Mouse (Mus musculus): ENCODE data around the gene Adgrl2. TPM values are rescaled to one million over a fixed set of nuclear protein-coding genes. Genes with fewer than 3 reads are reported as not detected.

Adgrl2 gene
- polyA plus RNA-seq, 1 experiment = 7.6 TPM

DNA sequence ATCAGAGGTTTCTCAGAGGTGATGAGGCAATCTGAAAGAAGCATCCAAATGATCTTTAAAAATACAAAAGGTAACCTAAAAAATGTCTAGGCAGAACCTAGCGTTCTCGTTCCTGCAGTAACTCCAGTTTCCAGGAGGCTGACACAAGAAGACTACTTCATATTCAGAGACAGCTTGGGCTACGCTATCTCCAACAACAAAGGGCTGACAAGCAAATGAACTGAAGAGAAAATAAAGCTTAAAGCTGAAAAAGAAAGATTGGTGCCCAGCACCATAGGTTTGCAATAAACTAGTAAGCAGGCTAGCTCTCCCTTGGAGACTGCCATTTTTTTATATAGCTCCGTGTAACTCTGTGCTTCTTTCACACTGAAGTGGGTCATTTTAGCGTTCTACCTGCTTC lies 28.7 kb downstream of the Adgrl2 start:
- no peaks in the 10 kb centered on the region for H3K36me3 ChIP-seq (ENCODE audit: control insufficient read depth, insufficient read depth, low read length)
- no peak overlapping the region for H3K27ac ChIP-seq (ENCODE audit: control insufficient read depth, insufficient read depth, low read length)
- no peak overlapping the region for H3K4me3 ChIP-seq (ENCODE audit: control insufficient read depth, insufficient read depth, low read length)
- no peak for TF ChIP-seq POLR2A (IDR thresholded peaks at IDR 0.05; ENCODE audit: control insufficient read depth, extremely low read depth, insufficient read depth, low read length, poor library complexity)
- TF ChIP-seq CTCF (IDR thresholded peaks at IDR 0.05; ENCODE audit: borderline replicate concordance, control insufficient read depth, extremely low read depth, insufficient read depth, low read length, poor library complexity) = no peak
- H3K4me1 ChIP-seq (replicated peaks; ENCODE audit: control insufficient read depth, insufficient read depth, low read length) = no peaks in the 10 kb centered on the region
- no peaks in the 10 kb centered on the region for H3K27me3 ChIP-seq (ENCODE audit: control insufficient read depth, insufficient read depth, low read length)
- no peak for DNase-seq
- WGBS = 92% methylated on average over 5 of the region's 5 CpGs

GRCm38 (mm10) chr3:148960751-148961289 lies 29.5 kb downstream of the Adgrl2 start:
- 85% methylated on average over 9 of the region's 9 CpGs for WGBS
- no peak overlapping the region; the same call in 1 of the 2 replicates for H3K27ac ChIP-seq (ENCODE audit: control insufficient read depth, insufficient read depth, low read length)
- H3K27me3 ChIP-seq (ENCODE audit: control insufficient read depth, insufficient read depth, low read length) = no peaks in the 10 kb centered on the region
- H3K36me3 ChIP-seq (ENCODE audit: control insufficient read depth, insufficient read depth, low read length) = no peaks in the 10 kb centered on the region
- H3K4me1 ChIP-seq (replicated peaks; ENCODE audit: control insufficient read depth, insufficient read depth, low read length) = no peaks in the 10 kb centered on the region
- TF ChIP-seq POLR2A (IDR thresholded peaks at IDR 0.05; ENCODE audit: control insufficient read depth, extremely low read depth, insufficient read depth, low read length, poor library complexity) (no peak), CTCF (IDR thresholded peaks at IDR 0.05; ENCODE audit: borderline replicate concordance, control insufficient read depth, extremely low read depth, insufficient read depth, low read length, poor library complexity) (no peak)
- H3K4me3 ChIP-seq (ENCODE audit: control insufficient read depth, insufficient read depth, low read length) = no peak overlapping the region
- no peak for DNase-seq

DNA sequence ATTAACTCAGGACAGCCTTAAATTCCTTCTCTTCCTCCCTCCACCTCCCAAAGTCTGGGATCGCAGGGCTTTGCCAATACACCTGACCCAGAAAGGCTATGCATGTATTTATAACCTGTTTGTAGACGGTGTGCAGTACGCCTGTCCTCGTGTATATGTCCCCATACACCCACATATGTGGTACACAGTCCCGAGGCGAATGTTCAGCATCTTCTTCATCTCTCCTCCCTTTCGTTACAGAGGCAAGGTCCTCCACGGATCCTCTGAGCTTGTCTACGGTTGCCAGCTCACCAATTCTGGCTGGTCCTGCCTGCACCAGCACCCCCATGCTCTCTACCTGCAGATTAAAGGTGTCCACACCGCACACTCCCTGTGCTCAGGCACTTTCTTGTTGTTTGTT lies 30.1 kb downstream of the Adgrl2 start:
- Histone ChIP-seq H3K4me3 (ENCODE audit: control insufficient read depth, insufficient read depth, low read length) (no peak overlapping the region), H3K27ac (ENCODE audit: control insufficient read depth, insufficient read depth, low read length) (no peak overlapping the region), H3K27me3 (ENCODE audit: control insufficient read depth, insufficient read depth, low read length) (no peaks in the 10 kb centered on the region), H3K36me3 (ENCODE audit: control insufficient read depth, insufficient read depth, low read length) (no peaks in the 10 kb centered on the region), H3K4me1 (replicated peaks; ENCODE audit: control insufficient read depth, insufficient read depth, low read length) (no peaks in the 10 kb centered on the region)
- TF ChIP-seq POLR2A (IDR thresholded peaks at IDR 0.05; ENCODE audit: control insufficient read depth, extremely low read depth, insufficient read depth, low read length, poor library complexity) = no peak
- 96% methylated on average over 10 of the region's 10 CpGs for WGBS
- DNase-seq = no peak

DNA sequence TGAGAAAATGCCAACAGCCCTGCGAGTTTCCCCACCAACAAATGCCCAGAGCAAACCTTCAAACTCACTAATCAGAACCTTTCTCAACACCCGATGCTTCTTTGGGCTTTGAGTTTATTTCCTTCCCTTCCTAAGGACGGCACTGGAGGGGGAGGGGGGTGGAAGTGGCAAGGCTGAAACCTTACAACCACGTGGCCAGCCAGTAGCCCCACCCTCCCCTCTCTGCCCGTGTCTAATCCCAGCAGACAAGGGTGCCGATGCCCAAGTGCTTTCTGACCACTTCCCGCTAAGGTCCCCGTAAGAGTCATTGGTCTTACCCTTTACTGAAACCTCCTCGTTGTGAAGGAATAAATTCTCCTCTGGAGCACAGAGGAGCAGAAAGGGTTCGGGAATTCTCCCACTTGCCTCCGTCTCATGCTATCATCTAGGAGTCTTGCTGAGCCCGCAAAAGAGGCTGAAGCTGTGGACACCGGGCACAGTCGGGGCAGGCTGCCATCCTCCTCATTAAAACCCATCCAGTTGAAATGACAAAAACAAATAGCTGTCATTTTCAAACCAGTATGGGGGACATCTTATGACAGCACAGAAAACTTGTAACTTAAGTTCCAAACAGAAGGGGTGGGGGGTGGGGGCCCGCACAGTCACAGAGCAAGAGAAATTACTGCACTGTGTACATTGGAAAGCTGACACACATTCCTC lies 30.9 kb downstream of the Adgrl2 start:
- no peak for DNase-seq
- no peaks in the 10 kb centered on the region for H3K36me3 ChIP-seq (ENCODE audit: control insufficient read depth, insufficient read depth, low read length)
- 17% methylated on average over 15 of the region's 15 CpGs for WGBS
- H3K27me3 ChIP-seq (ENCODE audit: control insufficient read depth, insufficient read depth, low read length) = no peaks in the 10 kb centered on the region
- H3K4me1 ChIP-seq (replicated peaks; ENCODE audit: control insufficient read depth, insufficient read depth, low read length) = no peaks in the 10 kb centered on the region
- H3K27ac ChIP-seq (ENCODE audit: control insufficient read depth, insufficient read depth, low read length) = no peak overlapping the region
- H3K4me3 ChIP-seq (ENCODE audit: control insufficient read depth, insufficient read depth, low read length) = no peak overlapping the region
- TF ChIP-seq POLR2A (IDR thresholded peaks at IDR 0.05; ENCODE audit: control insufficient read depth, extremely low read depth, insufficient read depth, low read length, poor library complexity) (no peak), CTCF (IDR thresholded peaks at IDR 0.05; ENCODE audit: borderline replicate concordance, control insufficient read depth, extremely low read depth, insufficient read depth, low read length, poor library complexity) (no peak)

GRCm38 (mm10) chr3:148958714-148959113 lies 31.6 kb downstream of the Adgrl2 start:
- Histone ChIP-seq H3K4me1 (replicated peaks; ENCODE audit: control insufficient read depth, insufficient read depth, low read length) (no peaks in the 10 kb centered on the region), H3K4me3 (ENCODE audit: control insufficient read depth, insufficient read depth, low read length) (no peak overlapping the region), H3K36me3 (ENCODE audit: control insufficient read depth, insufficient read depth, low read length) (no peaks in the 10 kb centered on the region)

DNA sequence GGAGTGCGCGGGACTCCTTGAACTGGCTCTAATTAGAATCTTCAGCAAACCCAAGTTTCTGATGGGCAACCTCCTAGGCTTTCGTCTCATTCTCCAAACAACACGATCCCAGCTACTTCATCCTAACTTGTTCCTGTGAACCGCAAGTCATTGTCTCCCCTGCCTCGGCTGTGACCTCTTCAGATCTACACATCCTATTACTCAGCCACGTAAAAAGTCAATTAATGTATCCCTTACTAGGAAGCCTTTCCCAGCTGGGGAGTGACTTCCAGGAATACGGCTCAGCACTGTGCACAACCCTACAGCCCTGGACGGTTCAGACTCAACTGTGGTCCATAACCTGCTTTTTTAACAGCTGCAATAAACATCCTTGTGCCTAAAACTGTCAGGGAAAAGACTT lies 32.2 kb downstream of the Adgrl2 start:
- no peak for DNase-seq
- Histone ChIP-seq H3K4me3 (ENCODE audit: control insufficient read depth, insufficient read depth, low read length) (no peak overlapping the region), H3K27ac (ENCODE audit: control insufficient read depth, insufficient read depth, low read length) (no peak overlapping the region), H3K27me3 (ENCODE audit: control insufficient read depth, insufficient read depth, low read length) (no peaks in the 10 kb centered on the region), H3K4me1 (replicated peaks; ENCODE audit: control insufficient read depth, insufficient read depth, low read length) (no peaks in the 10 kb centered on the region), H3K36me3 (ENCODE audit: control insufficient read depth, insufficient read depth, low read length) (no peaks in the 10 kb centered on the region)
- TF ChIP-seq CTCF (IDR thresholded peaks at IDR 0.05; ENCODE audit: borderline replicate concordance, control insufficient read depth, extremely low read depth, insufficient read depth, low read length, poor library complexity) = no peak
- TF ChIP-seq POLR2A (IDR thresholded peaks at IDR 0.05; ENCODE audit: control insufficient read depth, extremely low read depth, insufficient read depth, low read length, poor library complexity) = no peak
- 93% methylated on average over 9 of the region's 9 CpGs for WGBS

More at GRCm38 (mm10) chr3:148958714-148959113, 31.6 kb downstream of the Adgrl2 start:
- 89% methylated on average over 5 of the region's 5 CpGs for WGBS
- no peak for TF ChIP-seq POLR2A (IDR thresholded peaks at IDR 0.05; ENCODE audit: control insufficient read depth, extremely low read depth, insufficient read depth, low read length, poor library complexity)
- no peak for TF ChIP-seq CTCF (IDR thresholded peaks at IDR 0.05; ENCODE audit: borderline replicate concordance, control insufficient read depth, extremely low read depth, insufficient read depth, low read length, poor library complexity)
- no peak for DNase-seq
- H3K27me3 ChIP-seq (ENCODE audit: control insufficient read depth, insufficient read depth, low read length) = no peaks in the 10 kb centered on the region
- H3K27ac ChIP-seq (ENCODE audit: control insufficient read depth, insufficient read depth, low read length) = no peak overlapping the region

All from thymus, adult 2 months (tissue).